Mouse (Mus musculus): ENCODE measurements around the gene Atpaf2. TPM values are rescaled to one million over a fixed set of nuclear protein-coding genes. Genes with fewer than 3 reads are reported as not detected.

Gene Atpaf2
- polyA plus RNA-seq, 1 experiment from 2014 or later: 45.8 TPM

DNA sequence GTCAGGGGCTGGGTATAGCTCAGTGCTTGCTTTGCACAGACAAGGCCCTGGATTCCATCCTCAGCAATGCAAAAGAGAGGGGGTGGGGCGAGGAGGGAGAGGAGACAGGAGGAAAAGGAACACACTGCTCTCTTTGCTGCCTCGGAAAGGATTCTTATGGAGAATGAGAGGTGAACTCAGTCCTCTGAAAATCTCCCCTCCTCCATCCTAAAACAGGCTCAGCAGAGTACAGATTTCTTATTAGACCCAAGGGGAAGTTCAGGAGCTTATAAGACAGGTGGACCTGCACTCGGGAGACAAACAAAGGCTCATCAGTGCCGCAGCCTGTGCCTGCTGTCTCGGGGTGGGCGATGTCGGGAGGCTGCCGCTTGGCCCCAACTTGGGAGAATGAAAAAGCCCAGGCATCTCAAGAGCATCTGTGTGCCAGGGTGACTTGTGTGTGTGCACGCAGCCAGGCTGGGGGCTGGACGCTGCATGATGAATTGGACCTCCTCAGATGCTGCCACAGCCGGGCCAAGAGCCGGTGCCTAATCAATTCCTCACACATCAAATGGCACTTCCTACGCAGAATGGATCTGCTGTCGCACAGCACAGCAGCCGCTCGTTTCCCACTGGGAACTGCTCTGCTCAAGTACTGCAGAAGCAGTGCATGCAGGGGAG lies 33.4 kb downstream of the Atpaf2 start:
- peak; percentile 84 for ATAC-seq (ENCODE audit: low read depth)
- Histone ChIP-seq H3K9me3 (ENCODE audit: control insufficient read depth, low read length) (no peaks in the 10 kb centered on the region), H3K27me3 (ENCODE audit: control insufficient read depth, insufficient read depth, low read length) (no peaks in the 10 kb centered on the region), H3K9ac (replicated peaks; ENCODE audit: low read depth, low read length) (peak overlapping the region; percentile 57), H3K36me3 (ENCODE audit: control insufficient read depth, insufficient read depth, low read length) (no peaks in the 10 kb centered on the region), H3K4me1 (ENCODE audit: control insufficient read depth, insufficient read depth, low read length) (peaks cover 18% of the 10 kb centered on the region), H3K4me2 (ENCODE audit: low read depth, low read length) (peak overlapping the region; percentile 41), H3K27ac (ENCODE audit: low read depth, low read length) (peak overlapping the region; percentile 93), H3K4me3 (ENCODE audit: low read depth, low read length) (peak overlapping the region; percentile 3; the same call in 1 of the 2 replicates)
- 3% methylated on average over 16 of the region's 16 CpGs for WGBS

- Histone ChIP-seq H3K9ac (replicated peaks; ENCODE audit: low read depth, low read length) (no peak overlapping the region), H3K36me3 (ENCODE audit: control insufficient read depth, insufficient read depth, low read length) (no peaks in the 10 kb centered on the region), H3K27ac (ENCODE audit: low read depth, low read length) (no peak overlapping the region), H3K4me3 (ENCODE audit: low read depth, low read length) (no peak overlapping the region), H3K4me2 (ENCODE audit: low read depth, low read length) (no peak overlapping the region), H3K4me1 (ENCODE audit: control insufficient read depth, insufficient read depth, low read length) (peaks cover 18% of the 10 kb centered on the region), H3K9me3 (ENCODE audit: control insufficient read depth, low read length) (no peaks in the 10 kb centered on the region), H3K27me3 (ENCODE audit: control insufficient read depth, insufficient read depth, low read length) (no peaks in the 10 kb centered on the region)
- ATAC-seq (ENCODE audit: low read depth): no peak
- 90% methylated on average over 6 of the region's 6 CpGs for WGBS
Measured at GRCm38 (mm10) chr11:60383518-60383917, 34.7 kb downstream of the Atpaf2 start.

- Histone ChIP-seq H3K27ac (ENCODE audit: low read depth, low read length) (no peak overlapping the region), H3K4me1 (ENCODE audit: control insufficient read depth, insufficient read depth, low read length) (no peaks in the 10 kb centered on the region), H3K9me3 (ENCODE audit: control insufficient read depth, low read length) (no peaks in the 10 kb centered on the region), H3K4me3 (ENCODE audit: low read depth, low read length) (no peak overlapping the region), H3K27me3 (ENCODE audit: control insufficient read depth, insufficient read depth, low read length) (no peaks in the 10 kb centered on the region), H3K4me2 (ENCODE audit: low read depth, low read length) (no peak overlapping the region), H3K9ac (replicated peaks; ENCODE audit: low read depth, low read length) (no peak overlapping the region), H3K36me3 (ENCODE audit: control insufficient read depth, insufficient read depth, low read length) (no peaks in the 10 kb centered on the region)
- 83% methylated on average over 6 of the region's 6 CpGs for WGBS
- no peak for ATAC-seq (ENCODE audit: low read depth)
Measured at GRCm38 (mm10) chr11:60374481-60374880, 43.8 kb downstream of the Atpaf2 start.

GRCm38 (mm10) chr11:60370431-60370830 lies 47.8 kb downstream of the Atpaf2 start:
- Histone ChIP-seq H3K36me3 (ENCODE audit: control insufficient read depth, insufficient read depth, low read length) (no peaks in the 10 kb centered on the region), H3K9ac (replicated peaks; ENCODE audit: low read depth, low read length) (no peak overlapping the region), H3K4me3 (ENCODE audit: low read depth, low read length) (no peak overlapping the region), H3K27ac (ENCODE audit: low read depth, low read length) (no peak overlapping the region), H3K4me2 (ENCODE audit: low read depth, low read length) (no peak overlapping the region), H3K9me3 (ENCODE audit: control insufficient read depth, low read length) (no peaks in the 10 kb centered on the region), H3K4me1 (ENCODE audit: control insufficient read depth, insufficient read depth, low read length) (no peaks in the 10 kb centered on the region), H3K27me3 (ENCODE audit: control insufficient read depth, insufficient read depth, low read length) (no peaks in the 10 kb centered on the region)
- ATAC-seq (ENCODE audit: low read depth): no peak
- WGBS: 87% methylated on average over 13 of the region's 13 CpGs

DNA sequence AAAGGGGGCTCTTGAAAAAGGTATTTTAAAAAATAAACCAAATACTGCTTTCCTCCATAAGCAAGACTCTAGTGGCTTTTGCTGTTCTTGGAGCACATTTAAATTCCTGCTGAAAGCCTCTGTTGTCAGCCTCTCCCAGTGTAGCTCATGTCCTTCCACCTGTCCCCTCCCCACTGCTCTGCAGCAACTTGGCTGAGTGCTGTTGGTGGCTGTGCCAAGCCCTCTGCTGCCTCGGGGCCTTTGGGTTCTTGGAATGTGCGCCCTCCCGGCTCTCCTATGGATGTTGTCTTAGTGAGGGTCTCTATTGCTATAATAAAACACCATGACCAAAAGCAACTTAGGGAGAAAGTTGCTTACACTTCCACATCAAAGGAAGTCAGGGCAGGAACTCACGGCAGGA lies 48.8 kb downstream of the Atpaf2 start:
- 36% methylated on average over 4 of the region's 4 CpGs for WGBS

DNA sequence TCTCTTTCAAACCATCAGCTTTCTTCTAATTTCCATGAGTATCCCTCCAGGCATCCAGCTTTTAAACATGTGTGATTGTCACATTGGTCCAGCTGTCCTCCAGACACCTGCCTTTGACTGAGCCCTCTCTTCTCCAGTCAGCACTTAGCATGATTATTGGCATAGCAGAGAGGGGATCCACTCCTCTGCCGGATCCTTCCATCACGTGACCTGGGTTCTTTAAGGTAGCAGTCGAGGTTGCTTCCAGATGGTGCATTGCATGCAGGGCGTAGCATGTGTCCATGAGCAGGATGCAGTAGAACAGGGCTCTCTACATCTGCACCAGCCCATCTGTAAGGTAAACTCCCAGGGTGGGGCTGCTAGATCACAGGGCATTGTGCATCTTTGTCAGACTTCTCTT lies 49.3 kb downstream of the Atpaf2 start:
- Histone ChIP-seq H3K27ac (ENCODE audit: low read depth, low read length) (no peak overlapping the region), H3K36me3 (ENCODE audit: control insufficient read depth, insufficient read depth, low read length) (no peaks in the 10 kb centered on the region), H3K4me2 (ENCODE audit: low read depth, low read length) (no peak overlapping the region), H3K9ac (replicated peaks; ENCODE audit: low read depth, low read length) (no peak overlapping the region), H3K4me3 (ENCODE audit: low read depth, low read length) (no peak overlapping the region), H3K9me3 (ENCODE audit: control insufficient read depth, low read length) (no peaks in the 10 kb centered on the region), H3K4me1 (ENCODE audit: control insufficient read depth, insufficient read depth, low read length) (no peaks in the 10 kb centered on the region), H3K27me3 (ENCODE audit: control insufficient read depth, insufficient read depth, low read length) (no peaks in the 10 kb centered on the region)
- 76% methylated on average over 4 of the region's 4 CpGs for WGBS
- ATAC-seq (ENCODE audit: low read depth): no peak

More for the DNA sequence above, 48.8 kb downstream of the Atpaf2 start:
- no peak for ATAC-seq (ENCODE audit: low read depth)
- Histone ChIP-seq H3K9me3 (ENCODE audit: control insufficient read depth, low read length) (no peaks in the 10 kb centered on the region), H3K4me1 (ENCODE audit: control insufficient read depth, insufficient read depth, low read length) (no peaks in the 10 kb centered on the region), H3K36me3 (ENCODE audit: control insufficient read depth, insufficient read depth, low read length) (no peaks in the 10 kb centered on the region), H3K4me3 (ENCODE audit: low read depth, low read length) (no peak overlapping the region), H3K4me2 (ENCODE audit: low read depth, low read length) (no peak overlapping the region), H3K27me3 (ENCODE audit: control insufficient read depth, insufficient read depth, low read length) (no peaks in the 10 kb centered on the region), H3K27ac (ENCODE audit: low read depth, low read length) (no peak overlapping the region), H3K9ac (replicated peaks; ENCODE audit: low read depth, low read length) (no peak overlapping the region)

DNA sequence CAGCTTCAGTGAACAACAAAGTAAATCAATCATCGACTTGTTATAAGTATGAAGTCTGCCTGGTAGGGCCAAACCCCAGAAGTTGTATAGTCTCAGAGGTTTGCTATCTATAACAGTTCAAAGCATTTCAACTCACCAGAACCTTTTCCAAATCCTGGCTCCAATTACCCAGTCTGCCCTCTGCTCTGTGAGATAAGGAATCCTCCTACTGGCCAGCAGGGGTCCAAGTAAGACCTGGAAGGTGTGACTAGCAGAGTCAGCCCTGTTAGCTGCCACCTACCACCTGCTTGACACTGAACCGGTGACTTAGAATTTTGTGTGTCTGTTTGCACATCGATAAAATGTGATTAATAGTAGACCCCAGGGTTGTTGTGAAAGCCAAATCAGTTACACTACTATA lies 51.0 kb downstream of the Atpaf2 start:
- WGBS: 74% methylated on average over 3 of the region's 3 CpGs
- H3K9me3 ChIP-seq (ENCODE audit: control insufficient read depth, low read length): no peaks in the 10 kb centered on the region
- no peaks in the 10 kb centered on the region for H3K4me1 ChIP-seq (ENCODE audit: control insufficient read depth, insufficient read depth, low read length)
- H3K4me3 ChIP-seq (ENCODE audit: low read depth, low read length): no peak overlapping the region
- no peak overlapping the region for H3K4me2 ChIP-seq (ENCODE audit: low read depth, low read length)
- no peak overlapping the region for H3K27ac ChIP-seq (ENCODE audit: low read depth, low read length)
- no peak for ATAC-seq (ENCODE audit: low read depth)
- no peak overlapping the region for H3K9ac ChIP-seq (replicated peaks; ENCODE audit: low read depth, low read length)
- H3K36me3 ChIP-seq (ENCODE audit: control insufficient read depth, insufficient read depth, low read length): no peaks in the 10 kb centered on the region
- no peaks in the 10 kb centered on the region for H3K27me3 ChIP-seq (ENCODE audit: control insufficient read depth, insufficient read depth, low read length)

GRCm38 (mm10) chr11:60366239-60367019 lies 51.8 kb downstream of the Atpaf2 start:
- H3K36me3 ChIP-seq (ENCODE audit: control insufficient read depth, insufficient read depth, low read length): no peaks in the 10 kb centered on the region
- 49% methylated on average over 16 of the region's 16 CpGs for WGBS
- H3K27me3 ChIP-seq (ENCODE audit: control insufficient read depth, insufficient read depth, low read length): no peaks in the 10 kb centered on the region
- H3K4me1 ChIP-seq (ENCODE audit: control insufficient read depth, insufficient read depth, low read length): no peaks in the 10 kb centered on the region
- H3K27ac ChIP-seq (ENCODE audit: low read depth, low read length): no peak overlapping the region
- ATAC-seq (ENCODE audit: low read depth): no peak
- no peak overlapping the region for H3K9ac ChIP-seq (replicated peaks; ENCODE audit: low read depth, low read length)
- H3K4me3 ChIP-seq (ENCODE audit: low read depth, low read length): no peak overlapping the region
- H3K9me3 ChIP-seq (ENCODE audit: control insufficient read depth, low read length): no peaks in the 10 kb centered on the region
- no peak overlapping the region for H3K4me2 ChIP-seq (ENCODE audit: low read depth, low read length)

GRCm38 (mm10) chr11:60360631-60361201 lies 57.5 kb downstream of the Atpaf2 start:
- H3K9ac ChIP-seq (replicated peaks; ENCODE audit: low read depth, low read length): no peak overlapping the region
- 78% methylated on average over 5 of the region's 5 CpGs for WGBS
- no peak overlapping the region for H3K27ac ChIP-seq (ENCODE audit: low read depth, low read length)
- ATAC-seq (ENCODE audit: low read depth): no peak
- no peak overlapping the region for H3K4me2 ChIP-seq (ENCODE audit: low read depth, low read length)
- H3K27me3 ChIP-seq (ENCODE audit: control insufficient read depth, insufficient read depth, low read length): no peaks in the 10 kb centered on the region
- H3K4me1 ChIP-seq (ENCODE audit: control insufficient read depth, insufficient read depth, low read length): no peaks in the 10 kb centered on the region
- H3K36me3 ChIP-seq (ENCODE audit: control insufficient read depth, insufficient read depth, low read length): no peaks in the 10 kb centered on the region
- H3K9me3 ChIP-seq (ENCODE audit: control insufficient read depth, low read length): no peaks in the 10 kb centered on the region
- no peak overlapping the region for H3K4me3 ChIP-seq (ENCODE audit: low read depth, low read length)

Data from neural tube, embryonic 14.5 days (tissue).